Mouse (Mus musculus): ENCODE measurements around the gene Calcoco1. TPM values are rescaled to one million over a fixed set of nuclear protein-coding genes. Genes with fewer than 3 reads are reported as not detected.

The Calcoco1 gene
- polyA plus RNA-seq, 1 experiment from 2014 or later, result 14.4 TPM

DNA sequence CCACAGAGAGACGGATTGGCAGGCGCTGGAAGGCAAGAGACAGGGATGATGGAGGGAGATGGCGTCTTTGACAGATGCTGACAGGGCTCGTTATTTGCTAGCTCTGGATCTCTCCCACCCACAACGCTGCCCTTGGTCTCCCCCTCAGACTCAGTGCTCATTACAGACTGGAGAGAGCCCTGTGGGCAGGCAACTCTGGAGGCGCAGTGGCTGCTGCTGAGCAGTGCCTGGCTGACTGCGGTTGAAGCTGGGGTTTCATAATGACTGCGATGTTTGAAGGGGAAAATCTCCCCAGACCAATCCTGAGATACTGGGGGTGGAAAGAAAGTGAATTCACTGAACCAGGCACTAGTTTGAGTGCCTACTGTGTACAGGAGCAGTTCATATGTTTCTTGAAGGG is 21.2 kb upstream of the Calcoco1 start:
- 36% methylated on average over 8 of the region's 8 CpGs for WGBS
- H3K4me3 ChIP-seq (ENCODE audit: low read depth, low read length), result no peak overlapping the region
- H3K9ac ChIP-seq (ENCODE audit: low read depth, low read length), result no peak overlapping the region
- H3K36me3 ChIP-seq (ENCODE audit: control insufficient read depth, insufficient read depth), result no peaks in the 10 kb centered on the region; the same call in 1 of the 2 replicates
- peaks cover 66% of the 10 kb centered on the region for H3K27me3 ChIP-seq (replicated peaks; ENCODE audit: control insufficient read depth, insufficient read depth, low read length)
- ATAC-seq, result no peak
- no peak overlapping the region for H3K27ac ChIP-seq (ENCODE audit: low read depth, low read length)
- no peaks in the 10 kb centered on the region for H3K9me3 ChIP-seq (ENCODE audit: control insufficient read depth)
- H3K4me1 ChIP-seq (replicated peaks; ENCODE audit: control insufficient read depth, insufficient read depth, low read length), result no peaks in the 10 kb centered on the region
- TF ChIP-seq CTCF (IDR thresholded peaks at IDR 0.05; ENCODE audit: low read depth), result no peak
- no peak overlapping the region for H3K4me2 ChIP-seq (replicated peaks; ENCODE audit: low read depth)

DNA sequence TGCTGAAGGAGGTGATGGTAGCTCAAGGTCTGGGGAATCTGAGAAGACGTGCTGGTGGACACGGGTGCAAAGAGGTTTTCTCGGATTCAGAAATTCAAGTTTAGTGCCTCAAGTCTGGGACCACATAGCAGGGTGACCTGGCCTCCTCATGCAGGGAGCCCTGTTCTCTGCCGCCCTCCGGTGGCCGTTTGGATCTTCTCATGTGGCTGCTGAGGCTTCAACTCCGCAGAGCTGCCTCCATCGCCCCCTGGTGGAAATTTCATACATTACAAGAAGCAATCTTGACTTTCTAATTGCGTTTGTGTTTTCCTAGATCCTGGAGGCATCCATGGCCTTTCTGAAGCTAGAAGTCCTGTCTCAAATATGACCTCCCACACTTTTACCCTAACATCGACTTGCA is 20.6 kb upstream of the Calcoco1 start:
- ATAC-seq, result peak; percentile 66
- Histone ChIP-seq H3K9ac (ENCODE audit: low read depth, low read length) (no peak overlapping the region), H3K36me3 (ENCODE audit: control insufficient read depth, insufficient read depth) (no peaks in the 10 kb centered on the region; the same call in 1 of the 2 replicates), H3K27me3 (replicated peaks; ENCODE audit: control insufficient read depth, insufficient read depth, low read length) (peaks cover 60% of the 10 kb centered on the region), H3K4me3 (ENCODE audit: low read depth, low read length) (no peak overlapping the region), H3K4me1 (replicated peaks; ENCODE audit: control insufficient read depth, insufficient read depth, low read length) (no peaks in the 10 kb centered on the region), H3K27ac (ENCODE audit: low read depth, low read length) (no peak overlapping the region), H3K9me3 (ENCODE audit: control insufficient read depth) (no peaks in the 10 kb centered on the region), H3K4me2 (replicated peaks; ENCODE audit: low read depth) (no peak overlapping the region)
- WGBS, result 0% methylated on average over 10 of the region's 10 CpGs
- peak; percentile 100 for TF ChIP-seq CTCF (IDR thresholded peaks at IDR 0.05; ENCODE audit: low read depth)

DNA sequence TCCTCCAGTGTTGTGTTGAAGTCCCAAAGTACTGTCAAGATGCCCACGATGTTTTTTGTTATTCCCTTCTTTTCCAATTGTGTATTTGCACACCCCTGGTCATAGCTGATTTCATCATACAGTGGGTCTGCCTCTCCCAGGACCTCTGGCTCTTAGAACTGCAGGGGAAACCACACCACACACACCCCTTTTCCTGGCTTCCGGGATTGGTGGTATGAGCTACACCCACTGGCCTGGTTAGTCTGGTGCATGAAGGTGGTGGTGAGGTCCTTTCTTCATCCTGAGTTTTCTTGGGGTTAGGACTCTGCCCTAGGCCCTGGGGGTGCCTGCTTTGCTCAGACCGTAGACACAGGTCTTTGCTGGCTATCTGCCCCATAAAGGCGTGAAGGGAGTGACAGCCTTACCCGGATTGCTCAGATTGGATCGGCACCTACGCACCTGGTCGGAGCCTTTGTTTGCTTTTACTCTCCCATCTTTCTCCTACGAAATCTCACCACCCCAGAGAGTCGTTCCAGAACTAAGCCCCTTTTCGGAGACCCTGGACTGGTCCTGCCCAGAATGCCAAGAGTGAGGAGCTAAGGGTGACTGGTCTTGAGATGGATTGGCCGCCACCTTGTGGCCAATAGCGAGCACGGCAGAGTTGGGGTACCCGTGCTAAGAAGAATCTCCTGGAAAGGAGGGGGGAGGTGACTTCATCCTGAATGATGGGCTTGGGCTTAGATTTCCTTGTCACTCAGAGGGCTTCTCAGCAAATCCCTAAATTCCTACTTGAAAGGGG is 17.7 kb upstream of the Calcoco1 start:
- ATAC-seq, result no peak
- Histone ChIP-seq H3K9me3 (ENCODE audit: control insufficient read depth) (no peaks in the 10 kb centered on the region), H3K4me2 (replicated peaks; ENCODE audit: low read depth) (no peak overlapping the region)

DNA sequence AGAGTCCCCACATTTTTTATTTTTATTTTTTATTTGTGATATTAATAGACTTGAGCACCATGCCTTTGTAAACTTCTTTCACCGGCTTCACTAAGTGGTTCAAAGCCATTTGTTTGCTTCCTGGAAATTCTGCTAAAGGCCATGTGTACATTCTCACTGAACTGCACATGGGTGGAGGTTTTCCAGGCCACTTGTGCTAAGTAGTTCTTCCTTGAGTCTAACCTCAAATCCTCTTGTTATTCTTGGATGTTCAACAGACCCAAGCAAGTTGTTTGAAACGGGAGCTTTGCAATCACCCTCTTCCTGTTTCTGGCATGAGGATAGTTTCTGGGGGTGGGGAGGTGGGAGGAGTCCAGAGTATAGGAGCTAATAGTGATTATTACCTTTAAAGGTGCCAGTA is 16.5 kb upstream of the Calcoco1 start:
- Histone ChIP-seq H3K4me3 (ENCODE audit: low read depth, low read length) (no peak overlapping the region), H3K27me3 (replicated peaks; ENCODE audit: control insufficient read depth, insufficient read depth, low read length) (peaks cover 28% of the 10 kb centered on the region), H3K36me3 (ENCODE audit: control insufficient read depth, insufficient read depth) (no peaks in the 10 kb centered on the region; the same call in 1 of the 2 replicates), H3K27ac (ENCODE audit: low read depth, low read length) (no peak overlapping the region), H3K9me3 (ENCODE audit: control insufficient read depth) (no peaks in the 10 kb centered on the region), H3K4me2 (replicated peaks; ENCODE audit: low read depth) (no peak overlapping the region), H3K9ac (ENCODE audit: low read depth, low read length) (no peak overlapping the region), H3K4me1 (replicated peaks; ENCODE audit: control insufficient read depth, insufficient read depth, low read length) (no peaks in the 10 kb centered on the region)
- no peak for ATAC-seq
- TF ChIP-seq CTCF (IDR thresholded peaks at IDR 0.05; ENCODE audit: low read depth), result no peak
- 30% methylated on average over 2 of the region's 2 CpGs for WGBS

More for the DNA sequence above, 17.7 kb upstream of the Calcoco1 start:
- Histone ChIP-seq H3K36me3 (ENCODE audit: control insufficient read depth, insufficient read depth) (no peaks in the 10 kb centered on the region; the same call in 1 of the 2 replicates), H3K9ac (ENCODE audit: low read depth, low read length) (no peak overlapping the region), H3K27ac (ENCODE audit: low read depth, low read length) (no peak overlapping the region), H3K27me3 (replicated peaks; ENCODE audit: control insufficient read depth, insufficient read depth, low read length) (peaks cover 41% of the 10 kb centered on the region), H3K4me3 (ENCODE audit: low read depth, low read length) (no peak overlapping the region), H3K4me1 (replicated peaks; ENCODE audit: control insufficient read depth, insufficient read depth, low read length) (no peaks in the 10 kb centered on the region)
- TF ChIP-seq CTCF (IDR thresholded peaks at IDR 0.05; ENCODE audit: low read depth), result peak; percentile 87
- WGBS, result 25% methylated on average over 15 of the region's 15 CpGs

DNA sequence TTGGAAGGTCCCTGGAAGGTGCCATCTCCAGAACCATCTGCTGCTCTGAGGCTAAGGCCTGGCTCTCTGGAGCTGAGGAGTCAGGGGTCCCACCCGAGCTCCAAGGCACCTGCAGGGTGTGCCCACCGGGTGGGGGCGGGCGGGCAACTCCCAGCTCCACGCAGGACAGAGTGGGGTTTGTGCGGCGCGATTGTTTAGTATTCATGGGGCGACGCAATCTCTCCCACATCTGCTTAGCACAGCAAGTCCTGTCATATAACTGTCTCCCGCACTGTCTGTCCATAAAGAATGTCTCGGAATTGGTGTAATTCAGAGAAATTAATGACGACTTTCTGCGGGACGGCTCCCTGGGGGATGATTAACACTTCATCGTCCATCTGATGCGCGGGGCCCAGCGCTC is 15.1 kb upstream of the Calcoco1 start:
- no peak for ATAC-seq
- H3K9me3 ChIP-seq (ENCODE audit: control insufficient read depth), result no peaks in the 10 kb centered on the region
- no peak overlapping the region for H3K4me3 ChIP-seq (ENCODE audit: low read depth, low read length)
- no peak overlapping the region for H3K4me2 ChIP-seq (replicated peaks; ENCODE audit: low read depth)
- H3K9ac ChIP-seq (ENCODE audit: low read depth, low read length), result no peak overlapping the region
- no peaks in the 10 kb centered on the region; the same call in 1 of the 2 replicates for H3K36me3 ChIP-seq (ENCODE audit: control insufficient read depth, insufficient read depth)
- peaks cover 21% of the 10 kb centered on the region for H3K27me3 ChIP-seq (replicated peaks; ENCODE audit: control insufficient read depth, insufficient read depth, low read length)
- TF ChIP-seq CTCF (IDR thresholded peaks at IDR 0.05; ENCODE audit: low read depth), result no peak
- no peak overlapping the region for H3K27ac ChIP-seq (ENCODE audit: low read depth, low read length)
- 82% methylated on average over 19 of the region's 19 CpGs for WGBS
- H3K4me1 ChIP-seq (replicated peaks; ENCODE audit: control insufficient read depth, insufficient read depth, low read length), result no peaks in the 10 kb centered on the region

DNA sequence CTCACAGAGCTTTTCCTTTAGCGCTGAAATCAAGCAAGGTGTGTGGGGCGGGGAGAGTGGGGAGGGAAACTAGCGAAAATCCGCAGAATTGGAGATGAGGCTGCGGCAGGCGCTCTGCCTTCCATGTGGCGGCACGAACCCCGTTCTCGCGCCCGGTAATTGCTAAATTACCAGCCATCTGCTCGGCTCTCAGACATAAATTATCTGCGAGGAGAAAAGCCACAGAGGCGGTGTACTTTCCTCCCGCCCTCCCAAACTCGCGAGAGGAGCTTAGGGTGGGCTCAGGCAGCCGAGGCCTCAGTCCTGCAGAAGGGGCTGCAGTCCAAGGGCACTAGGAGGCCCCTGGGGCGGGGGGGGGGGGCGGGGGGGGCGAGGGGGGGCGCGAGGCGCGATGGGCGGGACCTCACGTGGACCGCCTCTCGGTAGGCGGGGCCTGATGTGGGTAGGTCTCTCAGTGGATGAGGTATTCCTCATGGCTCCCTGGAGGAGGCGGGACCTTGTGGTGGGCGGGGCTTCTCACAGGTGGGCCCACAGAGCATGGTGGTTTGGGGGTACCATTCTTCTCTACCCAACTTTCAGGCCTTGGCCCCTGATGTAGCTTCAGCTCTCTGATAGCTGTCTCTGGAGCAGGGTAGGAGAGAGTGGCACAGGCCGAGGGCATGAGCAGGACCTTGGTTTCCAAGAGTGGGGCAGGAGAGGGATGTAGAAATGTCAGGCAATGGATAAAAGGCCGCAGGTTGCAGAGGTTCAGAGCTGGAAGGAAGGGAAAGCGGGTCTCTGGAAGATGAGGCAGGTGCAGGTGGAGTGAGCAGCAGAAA is 14.4 kb upstream of the Calcoco1 start:
- H3K27me3 ChIP-seq (replicated peaks; ENCODE audit: control insufficient read depth, insufficient read depth, low read length), result peaks cover 14% of the 10 kb centered on the region
- no peak for ATAC-seq
- H3K9ac ChIP-seq (ENCODE audit: low read depth, low read length), result no peak overlapping the region

More for the DNA sequence above, 14.4 kb upstream of the Calcoco1 start:
- Histone ChIP-seq H3K9me3 (ENCODE audit: control insufficient read depth) (no peaks in the 10 kb centered on the region), H3K27ac (ENCODE audit: low read depth, low read length) (no peak overlapping the region), H3K4me1 (replicated peaks; ENCODE audit: control insufficient read depth, insufficient read depth, low read length) (no peaks in the 10 kb centered on the region), H3K36me3 (ENCODE audit: control insufficient read depth, insufficient read depth) (no peaks in the 10 kb centered on the region; the same call in 1 of the 2 replicates), H3K4me2 (replicated peaks; ENCODE audit: low read depth) (peak overlapping the region; percentile 57), H3K4me3 (ENCODE audit: low read depth, low read length) (peak overlapping the region; percentile 17; the same call in 1 of the 2 replicates)
- TF ChIP-seq CTCF (IDR thresholded peaks at IDR 0.05; ENCODE audit: low read depth), result no peak
- 18% methylated on average over 32 of the region's 36 CpGs for WGBS

All from intestine, postnatal 0 days (tissue).